Mouse (Mus musculus): ENCODE results near the gene Calhm3.
A peak's percentile ranks its signal among the peaks of the same experiment; 100 is the strongest.

The Calhm3 gene

GRCm38 (mm10) chr19:47157664-47158063 lies at the start of gene Calhm3:
Gene Calhm3, minus strand, starts transcription at chr19:47157764.
- no peak for DNase-seq

- DNase-seq, result no peak
Observed at GRCm38 (mm10) chr19:47206126-47206525, 48.6 kb upstream of the Calhm3 start.

- DNase-seq, result no peak
Observed at GRCm38 (mm10) chr19:47204653-47205052, 47.1 kb upstream of the Calhm3 start.

GRCm38 (mm10) chr19:47203042-47203441 lies 45.5 kb upstream of the Calhm3 start:
- no peak for DNase-seq

DNA sequence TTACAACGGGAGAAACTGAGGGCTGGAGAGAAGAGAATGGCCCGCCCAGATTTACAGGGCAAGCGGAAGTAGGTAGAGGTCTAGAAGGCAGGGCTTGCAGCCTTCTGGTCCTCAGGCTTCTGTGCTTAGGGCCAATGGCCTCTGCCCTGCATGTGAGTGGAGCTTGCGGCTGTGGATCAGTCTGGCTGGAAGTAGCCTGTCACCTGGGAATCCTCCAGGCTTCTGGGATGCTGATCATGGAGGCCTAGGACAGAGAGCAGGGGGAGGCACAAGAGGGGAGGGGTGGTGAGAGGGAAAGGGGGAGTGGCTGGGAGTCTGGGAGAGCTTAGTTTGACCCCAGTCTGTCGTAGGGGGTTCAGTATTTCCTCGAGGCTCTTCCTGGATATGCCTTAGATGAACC lies 44.9 kb upstream of the Calhm3 start:
- DNase-seq, result no peak

- DNase-seq, result peak in 1 of 2 experiments; percentile 30
Observed at GRCm38 (mm10) chr19:47201972-47202371, 44.4 kb upstream of the Calhm3 start.

DNA sequence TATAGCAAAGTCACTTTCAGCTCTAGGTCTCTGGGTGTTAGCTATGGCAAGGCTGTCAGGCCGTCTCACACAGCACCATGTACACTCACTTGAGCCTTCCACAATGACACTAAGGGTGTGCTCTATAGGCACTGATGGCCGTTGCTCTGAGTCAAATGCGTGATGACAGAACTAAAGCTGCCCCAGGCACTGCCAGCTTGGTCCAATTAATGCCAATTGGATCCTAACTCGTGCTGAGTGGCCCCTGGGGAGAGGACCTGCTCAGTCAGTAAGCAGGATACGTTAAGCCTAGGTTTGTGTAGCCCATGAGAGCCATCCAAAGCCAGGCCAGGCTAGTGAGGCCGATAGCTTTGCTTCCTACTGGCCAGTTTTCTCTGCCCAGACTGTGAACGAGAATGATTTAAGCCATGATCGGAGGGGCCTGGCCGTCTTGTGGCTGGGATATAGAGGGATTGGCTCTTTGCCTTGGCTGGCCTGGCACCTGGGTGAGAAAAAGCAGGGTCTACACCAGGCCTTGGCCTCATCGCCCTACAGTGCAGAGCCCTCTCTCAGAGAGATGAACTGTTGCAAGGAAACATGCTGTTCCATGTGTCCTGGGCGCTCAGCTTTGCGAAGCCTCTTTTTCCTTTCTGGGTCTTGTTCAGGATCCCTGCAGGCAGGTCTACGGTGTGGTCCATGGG lies 41.2 kb upstream of the Calhm3 start:
- DNase-seq, result no peak

GRCm38 (mm10) chr19:47192158-47192557 lies 34.6 kb upstream of the Calhm3 start:
- no peak for DNase-seq

DNA sequence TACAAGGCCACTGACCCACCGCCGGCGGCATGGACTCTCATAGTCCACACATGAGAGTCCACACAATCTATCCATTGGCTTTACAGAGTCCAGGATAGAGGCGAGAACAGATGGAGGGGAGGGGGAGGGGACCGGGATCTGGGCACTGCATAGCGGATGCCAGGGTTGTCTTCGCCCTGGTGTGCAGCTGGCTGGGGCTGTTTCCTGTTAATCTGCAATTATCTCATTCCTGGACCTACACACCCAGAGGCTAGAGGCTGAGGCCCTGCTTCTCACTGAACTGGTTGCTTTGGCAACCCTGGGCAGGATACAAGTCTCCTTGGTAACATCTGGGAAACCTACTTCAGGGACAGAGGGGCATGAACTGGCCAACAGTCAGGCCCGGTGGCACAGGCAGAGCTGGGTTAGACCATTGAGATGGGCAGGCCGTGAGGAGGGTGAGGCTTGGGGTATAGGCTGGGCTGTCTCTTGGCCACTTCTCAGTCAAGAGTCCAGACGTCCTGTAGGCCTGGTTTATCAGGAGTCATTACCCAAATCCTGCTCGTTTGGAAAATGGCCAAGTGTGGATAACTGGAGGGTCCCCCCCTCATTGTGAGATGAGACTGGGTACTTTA lies 31.1 kb upstream of the Calhm3 start:
- DNase-seq, result peak in 1 of 2 experiments; percentile 18

DNA sequence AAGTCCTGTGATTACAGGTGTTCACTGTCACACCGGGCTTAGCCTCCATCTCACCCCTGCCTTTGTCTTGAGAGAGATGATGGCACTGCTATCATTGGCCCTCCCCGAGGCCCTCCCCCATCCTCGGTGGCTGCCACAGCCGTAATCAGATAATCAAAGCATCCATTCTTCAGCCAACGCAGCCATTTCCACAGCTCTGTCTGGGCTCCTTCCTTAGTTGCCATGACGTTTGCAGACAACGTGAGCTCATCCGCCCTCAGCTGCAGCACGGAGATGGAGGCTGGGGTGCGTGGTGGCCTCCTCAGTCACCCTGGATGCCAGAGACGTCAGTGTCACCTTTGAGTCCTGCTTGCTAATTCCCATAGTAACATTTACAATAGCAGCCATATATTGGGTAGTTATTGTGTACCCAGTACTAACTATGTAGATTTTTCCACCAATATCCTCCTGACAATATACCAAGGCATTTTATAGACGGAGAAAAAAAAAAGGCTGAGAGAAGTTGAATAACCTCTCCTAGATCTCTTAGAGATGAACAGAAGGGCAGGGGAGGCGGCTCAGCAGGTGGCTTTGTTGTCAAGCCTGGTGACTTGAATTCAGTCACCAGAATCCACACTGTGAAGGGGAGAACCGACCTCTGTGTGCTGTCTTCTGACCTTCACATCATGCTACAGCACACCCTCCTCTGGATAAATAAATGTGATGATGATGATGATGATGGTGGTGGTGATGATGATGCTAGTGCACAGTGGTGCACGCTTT lies 29.1 kb upstream of the Calhm3 start:
- no peak for DNase-seq

GRCm38 (mm10) chr19:47184736-47185135 lies 27.2 kb upstream of the Calhm3 start:
- no peak for DNase-seq

GRCm38 (mm10) chr19:47184221-47184620 lies 26.7 kb upstream of the Calhm3 start:
- no peak for DNase-seq

GRCm38 (mm10) chr19:47180011-47180410 lies 22.4 kb upstream of the Calhm3 start:
- DNase-seq, result no peak

GRCm38 (mm10) chr19:47179272-47179809 lies 21.8 kb upstream of the Calhm3 start:
- DNase-seq, result peak; percentile 37 to 60

- peak; percentile 69 to 77 for DNase-seq
Observed at GRCm38 (mm10) chr19:47178431-47179271, 21.1 kb upstream of the Calhm3 start, which contains the start of gene Neurl1a. Gene Neurl1a, plus strand, starts transcription at chr19:47178820.

DNA sequence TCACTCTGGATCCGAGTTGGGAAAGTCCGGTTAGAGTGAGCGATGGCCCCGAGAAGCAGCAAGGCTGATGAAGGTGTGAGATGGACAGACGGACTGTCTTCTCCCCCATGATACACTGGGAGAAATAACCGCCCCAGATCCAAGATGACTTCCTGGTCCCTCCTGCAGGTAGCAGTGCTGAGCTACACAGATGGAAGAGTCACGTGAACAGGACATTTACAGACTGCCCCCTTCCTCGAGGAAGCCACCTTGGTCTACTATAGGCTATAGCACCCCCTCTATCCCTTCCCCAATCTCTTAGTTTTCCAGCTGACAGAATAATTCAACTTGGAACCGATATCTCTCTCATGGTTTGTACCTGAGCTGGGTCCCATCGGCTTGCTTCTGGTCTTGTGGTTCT lies 20.4 kb upstream of the Calhm3 start:
- peak; percentile 46 to 59 for DNase-seq

GRCm38 (mm10) chr19:47176916-47177505 lies 19.4 kb upstream of the Calhm3 start:
- DNase-seq, result no peak

DNA sequence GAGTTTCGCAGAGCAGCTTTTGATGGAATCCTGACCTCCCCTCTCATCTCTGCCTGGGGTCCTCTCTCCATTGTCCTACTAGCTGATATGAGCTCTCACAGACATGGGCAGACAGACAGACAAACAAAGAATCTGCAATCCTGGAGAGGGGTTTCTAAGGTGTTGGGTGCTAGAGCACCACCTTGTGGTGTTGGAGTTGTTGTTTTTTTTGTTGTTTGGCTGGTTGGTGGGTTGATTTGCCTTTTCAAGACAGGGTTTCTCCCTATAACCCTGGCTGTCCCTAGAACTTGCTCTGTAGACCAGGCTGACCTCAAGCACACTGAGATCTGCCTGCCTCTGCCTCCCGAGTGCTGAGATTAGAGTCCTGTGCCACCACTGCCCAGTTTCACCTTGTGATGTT lies 17.9 kb upstream of the Calhm3 start:
- no peak for DNase-seq

DNA sequence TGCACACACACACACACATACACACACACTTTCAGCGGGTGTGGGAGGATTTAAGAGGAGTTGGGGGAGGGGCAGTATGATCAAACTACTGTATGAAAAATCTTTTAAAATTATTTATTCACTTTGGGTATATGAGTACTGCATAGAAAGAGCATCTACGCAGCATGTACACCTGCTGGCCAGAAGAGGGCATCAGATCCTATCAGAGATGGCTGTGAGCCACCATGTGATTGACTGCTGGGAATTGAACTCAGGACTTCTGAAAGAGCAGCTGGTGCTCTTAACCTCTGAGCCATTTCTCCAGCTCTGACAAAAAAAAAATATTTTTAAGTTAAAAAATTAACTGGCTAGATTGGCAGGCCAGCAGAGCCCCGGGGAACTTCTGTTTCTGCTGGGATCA lies 17.0 kb upstream of the Calhm3 start:
- peak; percentile 43 to 49 for DNase-seq

GRCm38 (mm10) chr19:47168793-47169412 lies 11.3 kb upstream of the Calhm3 start:
- DNase-seq, result peak; percentile 94 to 95

- DNase-seq, result peak; percentile 17 to 44
Observed at GRCm38 (mm10) chr19:47168223-47168622, 10.7 kb upstream of the Calhm3 start.

Measured in kidney, postnatal 4 days (tissue).